Mouse (Mus musculus) liver, postnatal 0 days (tissue): Measurements from ENCODE around the gene Zfp580.

Source experiments
- CTCF ChIP-seq: sonication (generic); IDR thresholded peaks from 2 replicates; pipeline ENCODE4 v1.5.1; 2016; ENCODE audit warnings: antibody characterized with exemption, low read depth
- EP300 ChIP-seq: IDR thresholded peaks from 2 replicates; pipeline ENCODE4 v1.6.1; 2016; ENCODE audit warnings: antibody characterized with exemption, low read depth, mild to moderate bottlenecking

- TF ChIP-seq EP300 = no peak
- no peak for TF ChIP-seq CTCF
These were observed 38.5 kb downstream of the Zfp580 start for GRCm38 (mm10) chr7:5089853-5090252.
